Mouse (Mus musculus) embryo, embryonic 10.5 days (tissue): ENCODE results near the gene Gm17571.

Experiments used
- DNase-seq: peaks from one replicate; pipeline ENCODE4 v3.0.0-alpha.2; 2015; ENCODE audit warnings: low spot score

The Gm17571 gene

GRCm38 (mm10) chr9:13455231-13455630 is 8.7 kb upstream of the Gm17571 start:
- DNase-seq: no peak

GRCm38 (mm10) chr9:13454651-13455123 is 8.1 kb upstream of the Gm17571 start:
- DNase-seq: peak; percentile 75

- DNase-seq: no peak
Observed at GRCm38 (mm10) chr9:13448716-13449115, 2.2 kb upstream of the Gm17571 start.

GRCm38 (mm10) chr9:13446236-13446635 is 317 bp downstream of the Gm17571 start:
- no peak for DNase-seq

GRCm38 (mm10) chr9:13443484-13444211 is 2.9 kb downstream of the Gm17571 start:
- DNase-seq: no peak

GRCm38 (mm10) chr9:13442012-13442735 is 4.4 kb downstream of the Gm17571 start:
- no peak for DNase-seq

- DNase-seq: no peak
Observed at GRCm38 (mm10) chr9:13440911-13441310, 5.6 kb downstream of the Gm17571 start.

GRCm38 (mm10) chr9:13433501-13434090 is 13.0 kb downstream of the Gm17571 start:
- no peak for DNase-seq

GRCm38 (mm10) chr9:13431646-13432045 is 14.9 kb downstream of the Gm17571 start:
- DNase-seq: no peak

GRCm38 (mm10) chr9:13430744-13431143 is 15.8 kb downstream of the Gm17571 start:
- no peak for DNase-seq

GRCm38 (mm10) chr9:13430302-13430701 is 16.3 kb downstream of the Gm17571 start:
- DNase-seq: no peak

GRCm38 (mm10) chr9:13429477-13430125 is 17.0 kb downstream of the Gm17571 start:
- peak; percentile 29 for DNase-seq

GRCm38 (mm10) chr9:13425031-13425940 is 21.3 kb downstream of the Gm17571 start:
- peak; percentile 77 for DNase-seq

- no peak for DNase-seq
Observed at GRCm38 (mm10) chr9:13414230-13414766, 32.3 kb downstream of the Gm17571 start.
